Mouse (Mus musculus) bone marrow macrophage, adult 2 months (primary cell): ENCODE results near the gene Klhl23.

ENCODE experiments used
- CTCF ChIP-seq: IDR thresholded peaks from 2 replicates; pipeline ENCODE4 v1.5.1; 2012; ENCODE audit warnings: low read depth, mild to moderate bottlenecking, low read length, moderate library complexity
- POLR2A ChIP-seq: IDR thresholded peaks from 2 replicates; pipeline ENCODE4 v1.6.1; 2012; ENCODE audit warnings: mild to moderate bottlenecking, low read depth, low read length, borderline replicate concordance

GRCm38 (mm10) chr2:69884581-69884980 lies 62.8 kb downstream of the Klhl23 start:
- no peak for TF ChIP-seq CTCF
- no peak for TF ChIP-seq POLR2A
